Mouse (Mus musculus) heart, postnatal 0 days (tissue): Measurements from ENCODE around the gene Far2.

ENCODE experiments used
- CTCF ChIP-seq: IDR thresholded peaks from 2 replicates; pipeline ENCODE4 v1.5.1; 2016; ENCODE audit warnings: antibody characterized with exemption, control low read depth, low read depth
- EP300 ChIP-seq: IDR thresholded peaks from 2 replicates; pipeline ENCODE4 v1.6.1; 2016; ENCODE audit warnings: antibody characterized with exemption, low read depth

DNA sequence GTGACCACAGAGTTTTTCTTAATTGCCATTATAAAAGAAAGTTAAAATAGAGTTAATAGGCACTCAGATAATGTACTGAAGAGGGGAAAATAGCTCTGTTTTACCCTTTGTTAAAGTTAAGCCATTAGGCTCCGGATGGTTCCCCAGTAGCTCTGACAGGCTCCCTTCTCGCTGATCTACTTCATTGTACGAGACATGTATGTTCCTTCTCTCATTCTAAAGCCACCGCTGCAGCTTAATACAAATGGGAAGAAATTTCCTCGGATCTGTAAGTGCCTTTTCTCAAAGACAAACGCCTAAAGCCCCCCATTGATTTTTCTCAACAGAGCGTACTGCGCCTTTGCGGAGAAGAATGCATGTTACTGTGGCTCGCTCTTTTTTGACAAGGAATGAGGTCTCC lies 85.3 kb downstream of the Far2 start:
- TF ChIP-seq EP300 (no peak), CTCF (no peak)
